Mouse (Mus musculus) limb, embryonic 11.5 days (tissue): ENCODE results near the gene Atxn10. TPM values are rescaled to one million over a fixed set of nuclear protein-coding genes. Genes with fewer than 3 reads are reported as not detected.

Experiments
- ATAC-seq: fragments of 200-750 bp; cut with Nextera tagmentation; 2 replicates; pipeline ENCODE4 v1.8.0; 2017; ENCODE audit warnings: low read depth; ENCODE audit not compliant: insufficient number of reproducible peaks, low FRiP score, low TSS enrichment
- DNase-seq: peaks from one replicate; pipeline ENCODE4 v3.0.0-alpha.2; 2015; ENCODE audit warnings: low spot score
- H3K27ac ChIP-seq: fragments of 300-500 bp; sonication (generic); replicated peaks from 2 replicates; pipeline ENCODE4 v1.5.1; 2014; ENCODE audit warnings: low read depth, mild to moderate bottlenecking, low read length
- H3K27me3 ChIP-seq: fragments of 300-500 bp; sonication (generic); 2 replicates; pipeline ENCODE4 v1.6.1; 2014; ENCODE audit warnings: mild to moderate bottlenecking, low read length, mixed read lengths; ENCODE audit not compliant: control insufficient read depth, insufficient read depth
- H3K36me3 ChIP-seq: fragments of 300-500 bp; sonication (generic); 2 replicates; pipeline ENCODE4 v1.6.1; 2014; ENCODE audit warnings: mild to moderate bottlenecking, low read length, moderate library complexity, mixed read lengths; ENCODE audit not compliant: control insufficient read depth, insufficient read depth
- H3K4me1 ChIP-seq: fragments of 300-500 bp; sonication (generic); 2 replicates; pipeline ENCODE4 v1.6.1; 2014; ENCODE audit warnings: low read length, mixed read lengths; ENCODE audit not compliant: control insufficient read depth, insufficient read depth
- H3K4me2 ChIP-seq: fragments of 300-500 bp; sonication (generic); 2 replicates; pipeline ENCODE4 v1.6.1; 2014; ENCODE audit warnings: low read depth, mild to moderate bottlenecking, moderate library complexity; ENCODE audit not compliant: severe bottlenecking
- H3K4me3 ChIP-seq: fragments of 300-500 bp; sonication (generic); 2 replicates; pipeline ENCODE4 v1.5.1; 2014; ENCODE audit warnings: low read depth, low read length
- H3K9ac ChIP-seq: fragments of 300-500 bp; sonication (generic); 2 replicates; pipeline ENCODE4 v1.6.1; 2014; ENCODE audit warnings: mild to moderate bottlenecking, low read length
- H3K9me3 ChIP-seq: fragments of 300-500 bp; sonication (generic); 2 replicates; pipeline ENCODE4 v1.6.1; 2016; ENCODE audit warnings: low read length; ENCODE audit not compliant: control insufficient read depth
- WGBS: fragments of 180-500 bp; shearing (Covaris S2); extraction: QIAGEN DNeasy Blood & Tissue Kit; methylation state at CpG from one replicate; pipeline ENCODE4 v1.1.7; 2014; 5-methylcytosine and 5-hydroxymethylcytosine counted together
- polyA plus RNA-seq: library from polyadenylated mRNA; unstranded; fragments of >200 nt; fragmentation: Nextera tagmentation; extraction: Ambion mirVana; gene quantifications from 2 replicates; pipeline ENCODE4 v1.2.1, GENCODE M21; 2014

Atxn10 gene
- polyA plus RNA-seq, 1 experiment from 2014 or later = 331 TPM

DNA sequence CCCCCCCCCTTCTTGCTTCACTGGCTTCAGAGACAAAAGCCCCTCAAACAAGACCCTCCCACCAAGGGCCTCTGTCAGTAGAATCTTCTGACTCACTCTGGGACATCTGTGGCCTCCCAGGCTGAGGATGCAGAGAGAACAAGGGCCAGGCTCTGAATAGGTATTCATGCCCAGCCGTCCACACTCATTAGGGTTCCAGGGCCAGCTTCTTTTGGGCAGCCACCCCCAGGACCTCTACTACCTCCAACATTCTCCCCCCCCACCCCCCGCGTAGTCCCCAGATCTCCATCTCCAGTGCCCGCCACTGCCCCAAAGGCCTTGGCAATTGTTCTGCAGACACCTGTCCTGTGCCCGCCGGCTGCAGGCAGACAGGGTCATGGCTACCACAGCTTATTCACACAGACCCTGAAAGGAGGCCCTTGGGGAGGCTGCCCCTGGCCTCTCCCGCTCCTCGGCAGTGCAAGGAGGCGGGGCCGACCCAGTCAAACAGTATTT, 162.0 kb downstream of the Atxn10 start:
- 70% methylated on average over 10 of the region's 10 CpGs for WGBS
- ATAC-seq = no peak
- peaks cover 2% of the 10 kb centered on the region; the same call in 1 of the 2 replicates for H3K27me3 ChIP-seq
- no peak overlapping the region for H3K27ac ChIP-seq
- H3K9me3 ChIP-seq = no peaks in the 10 kb centered on the region
- H3K36me3 ChIP-seq = no peaks in the 10 kb centered on the region
- H3K4me2 ChIP-seq = no peak overlapping the region
- DNase-seq = no peak
- 0 out of 2 replicates have a peak, but pooled peaks cover 3% of the 10 kb centered on the region for H3K4me1 ChIP-seq
- no peak overlapping the region for H3K4me3 ChIP-seq
- H3K9ac ChIP-seq = no peak overlapping the region

DNA sequence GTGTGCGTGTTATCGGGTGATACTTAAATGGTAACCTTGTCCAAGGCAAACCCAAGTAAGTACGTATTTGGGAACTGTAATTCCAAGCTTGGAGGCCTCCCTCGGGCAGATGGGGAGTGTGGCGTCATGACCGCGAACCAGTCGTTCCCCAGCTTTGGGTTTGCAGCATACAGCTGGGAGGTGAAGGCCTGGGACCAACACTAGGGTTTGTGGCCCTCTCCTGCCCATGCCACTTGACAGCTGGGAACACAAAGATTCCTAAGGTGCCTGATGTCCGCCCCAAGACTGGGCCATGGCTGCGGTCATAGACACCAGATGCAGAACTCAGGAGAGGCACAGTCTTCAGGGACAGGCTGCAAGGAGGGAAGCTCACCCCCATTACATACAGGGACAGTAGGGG, 164.2 kb downstream of the Atxn10 start:
- DNase-seq (no peak), ATAC-seq (no peak)
- H3K9me3 ChIP-seq = no peaks in the 10 kb centered on the region
- H3K4me2 ChIP-seq = no peak overlapping the region
- H3K9ac ChIP-seq = no peak overlapping the region
- H3K27ac ChIP-seq = no peak overlapping the region
- H3K4me3 ChIP-seq = no peak overlapping the region
- no peaks in the 10 kb centered on the region for H3K36me3 ChIP-seq
- WGBS = 82% methylated on average over 10 of the region's 10 CpGs
- H3K27me3 ChIP-seq = no peaks in the 10 kb centered on the region; the same call in 1 of the 2 replicates
- no peaks in the 10 kb centered on the region for H3K4me1 ChIP-seq

DNA sequence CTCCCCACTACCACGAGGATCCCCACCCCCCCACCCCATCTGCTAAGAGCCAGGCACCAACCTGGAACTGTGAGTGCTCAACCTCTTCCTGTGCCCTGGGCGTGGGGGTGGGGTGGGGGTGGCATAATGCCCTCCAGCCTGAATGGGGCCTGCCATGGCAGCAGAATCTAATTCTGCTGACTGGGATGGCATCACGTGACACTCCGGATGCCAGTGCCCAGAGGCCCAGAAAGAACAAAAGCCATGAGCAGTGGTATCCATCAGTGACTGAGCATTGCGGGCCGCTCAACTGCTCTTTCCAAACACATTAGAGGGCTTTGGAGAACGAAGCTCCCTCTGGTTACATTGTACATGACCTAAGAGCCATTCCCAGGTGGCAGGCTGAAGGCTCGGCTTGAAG, 167.1 kb downstream of the Atxn10 start, which contains the start of gene 7530416G11Rik:
Gene 7530416G11Rik (minus strand): TSS at position 101 of the 400 bp plus-strand sequence.
- no peaks in the 10 kb centered on the region for H3K36me3 ChIP-seq
- H3K9ac ChIP-seq = no peak within 1 kb of the TSS
- no peak for ATAC-seq
- no peak within 1 kb of the TSS for H3K4me3 ChIP-seq
- no peaks in the 10 kb centered on the region for H3K9me3 ChIP-seq
- no peak within 1 kb of the TSS for H3K27ac ChIP-seq
- H3K4me1 ChIP-seq = 0 out of 2 replicates have a peak, but pooled peaks cover 2% of the 10 kb centered on the region
- H3K4me2 ChIP-seq = no peak within 1 kb of the TSS
- H3K27me3 ChIP-seq = no peaks in the 10 kb centered on the region
- WGBS = 91% methylated on average over 8 of the region's 8 CpGs
- DNase-seq = no peak

DNA sequence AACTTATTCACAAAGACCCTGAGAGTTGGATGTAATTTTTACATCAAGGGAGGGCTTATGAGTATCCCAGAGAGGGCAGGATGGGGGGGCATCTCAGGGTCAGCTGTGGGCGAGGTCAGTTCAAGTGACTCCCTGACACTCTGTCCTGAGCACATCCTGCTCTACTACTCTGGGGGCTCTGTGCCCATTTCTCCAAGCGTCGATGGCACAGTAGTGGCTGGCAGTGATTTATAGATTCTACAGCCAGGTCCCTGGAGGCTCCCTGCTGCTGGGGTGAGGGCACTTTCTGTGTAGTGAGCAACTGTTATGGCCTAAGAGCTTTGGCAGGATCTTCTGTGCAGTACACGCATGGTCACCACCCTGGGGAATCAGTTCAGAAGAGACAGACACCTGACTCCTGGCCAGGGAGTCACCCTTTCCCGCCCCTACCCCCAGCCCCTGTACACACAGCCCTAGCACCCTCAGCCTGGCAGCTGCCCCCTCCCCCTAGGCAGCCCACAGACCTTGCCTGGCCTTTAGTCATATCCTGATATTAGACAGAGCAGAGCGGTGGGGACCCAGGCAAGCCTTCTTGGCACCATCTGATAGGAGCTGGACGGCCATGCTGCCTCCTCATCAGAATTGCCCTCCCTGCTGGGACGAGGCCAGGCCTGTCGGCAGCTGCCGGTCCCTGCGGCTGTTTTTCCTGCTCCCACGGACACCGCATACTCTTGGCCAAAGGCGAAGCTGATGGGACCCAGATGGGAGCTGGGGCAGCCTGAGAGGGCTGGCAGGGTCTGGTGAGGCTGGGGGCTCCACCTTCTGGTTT, 169.3 kb downstream of the Atxn10 start:
- Histone ChIP-seq H3K27ac (no peak overlapping the region), H3K4me2 (no peak overlapping the region), H3K36me3 (no peaks in the 10 kb centered on the region), H3K4me3 (no peak overlapping the region), H3K27me3 (no peaks in the 10 kb centered on the region), H3K9ac (no peak overlapping the region), H3K4me1 (0 out of 2 replicates have a peak, but pooled peaks cover 2% of the 10 kb centered on the region), H3K9me3 (no peaks in the 10 kb centered on the region)
- no peak for ATAC-seq
- WGBS = 52% methylated on average over 14 of the region's 14 CpGs
- no peak for DNase-seq

DNA sequence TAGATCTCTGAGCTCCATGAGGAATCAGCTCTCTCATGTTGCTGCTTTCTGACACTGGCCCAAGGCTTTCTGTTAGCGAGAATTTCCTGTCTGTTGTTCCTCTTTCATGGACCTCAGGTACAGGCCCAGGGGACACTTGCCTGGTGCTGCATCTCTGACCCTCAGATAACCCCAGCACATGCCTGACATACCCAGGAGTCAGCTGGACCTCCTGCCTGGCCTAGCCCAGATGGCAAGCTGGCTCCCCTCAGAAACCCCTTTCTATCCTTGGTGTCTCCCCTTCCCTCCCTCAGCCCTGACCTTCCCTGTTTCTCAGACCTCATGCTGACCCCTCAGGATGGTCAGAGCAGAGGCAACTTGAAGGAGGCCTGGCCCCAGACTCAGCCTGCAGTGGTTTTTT, 170.6 kb downstream of the Atxn10 start:
- Histone ChIP-seq H3K27me3 (no peaks in the 10 kb centered on the region), H3K4me1 (0 out of 2 replicates have a peak, but pooled peaks cover 2% of the 10 kb centered on the region), H3K27ac (no peak overlapping the region), H3K36me3 (no peaks in the 10 kb centered on the region), H3K4me2 (no peak overlapping the region), H3K9me3 (no peaks in the 10 kb centered on the region), H3K4me3 (no peak overlapping the region), H3K9ac (no peak overlapping the region)
- ATAC-seq (no peak), DNase-seq (no peak)
- 42% methylated on average over 1 of the region's 1 CpGs for WGBS

DNA sequence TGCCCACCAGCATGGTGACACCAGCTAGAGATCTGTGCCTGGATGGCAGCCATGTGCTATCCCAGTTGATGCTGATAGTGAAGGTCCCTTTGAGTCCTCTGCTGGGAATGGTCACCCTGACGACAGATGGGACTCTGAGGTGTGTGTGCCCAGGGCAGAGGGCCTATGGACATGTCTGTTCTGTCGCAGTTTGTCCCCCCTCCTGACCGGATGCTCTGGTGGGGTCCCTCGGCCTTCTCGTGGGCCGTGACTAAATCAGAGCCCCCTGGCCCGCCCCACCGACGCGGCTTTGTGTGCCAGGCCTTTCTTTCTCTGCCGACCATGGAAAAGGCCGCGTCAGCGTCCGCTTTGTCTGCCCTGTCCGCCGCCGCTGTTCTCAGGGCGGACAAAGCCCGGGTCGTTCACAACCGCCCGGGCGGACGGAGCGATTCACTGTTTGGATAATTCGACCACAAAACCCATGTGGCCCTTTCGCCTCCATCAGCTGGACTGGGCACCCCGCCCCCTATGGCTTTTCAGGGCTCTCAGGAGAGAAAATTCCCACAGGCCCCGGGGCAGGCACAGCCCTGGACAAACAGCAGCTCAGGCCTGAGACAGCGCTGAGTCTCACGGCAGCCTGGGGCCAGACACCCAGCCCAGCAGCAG, 171.4 kb downstream of the Atxn10 start:
- no peaks in the 10 kb centered on the region for H3K9me3 ChIP-seq
- DNase-seq (no peak), ATAC-seq (no peak)
- H3K4me2 ChIP-seq = no peak overlapping the region
- H3K27ac ChIP-seq = no peak overlapping the region
- no peaks in the 10 kb centered on the region for H3K27me3 ChIP-seq
- no peak overlapping the region for H3K9ac ChIP-seq
- H3K4me3 ChIP-seq = no peak overlapping the region
- H3K4me1 ChIP-seq = 0 out of 2 replicates have a peak, but pooled peaks cover 2% of the 10 kb centered on the region
- 83% methylated on average over 32 of the region's 32 CpGs for WGBS
- H3K36me3 ChIP-seq = no peaks in the 10 kb centered on the region

Other genes with a start within 250 kb of the Atxn10 start
- gene Smc1b, start 204.3 kb upstream of the Atxn10 start, polyA plus RNA-seq = 0.04 and 0.06 TPM in 2 replicates
- 0.95 TPM in 2 replicates for gene Ribc2, start 204.2 kb upstream of the Atxn10 start, polyA plus RNA-seq
- gene Fbln1, start 130.3 kb upstream of the Atxn10 start, polyA plus RNA-seq = 273 and 276 TPM in 2 replicates
- gene 7530416G11Rik, start 167.0 kb downstream of the Atxn10 start, polyA plus RNA-seq = not detected in 2 replicates
- gene Wnt7b, start 246.2 kb downstream of the Atxn10 start, polyA plus RNA-seq = 13.4 and 19.1 TPM in 2 replicates